Mouse (Mus musculus): ENCODE results near the gene BC048403.
"Not testable (repeated sequence)": the region's sequence is repeated elsewhere in the genome, so short reads cannot be mapped to it uniquely, and the experiment has no call there.

The BC048403 gene

GRCm38 (mm10) chr10:121756677-121757076 is 16.9 kb downstream of the BC048403 start:
- DNase-seq (ENCODE audit: low spot score in 2 of 2), result no peak

- no peak for DNase-seq (ENCODE audit: low spot score in 2 of 2)
These were observed 19.4 kb downstream of the BC048403 start for GRCm38 (mm10) chr10:121759095-121759494.

- no peak for DNase-seq (ENCODE audit: low spot score in 2 of 2)
These were observed 22.4 kb downstream of the BC048403 start for GRCm38 (mm10) chr10:121762141-121762540.

- no peak for DNase-seq (ENCODE audit: low spot score in 2 of 2)
These were observed 23.5 kb downstream of the BC048403 start for GRCm38 (mm10) chr10:121763191-121763590.

GRCm38 (mm10) chr10:121764469-121765173 is 24.9 kb downstream of the BC048403 start:
- DNase-seq (ENCODE audit: low spot score in 2 of 2), result no peak

- no peak for DNase-seq (ENCODE audit: low spot score in 2 of 2)
These were observed 25.7 kb downstream of the BC048403 start for GRCm38 (mm10) chr10:121765174-121766057.

GRCm38 (mm10) chr10:121767295-121767694 is 27.6 kb downstream of the BC048403 start:
- not testable (repeated sequence) for DNase-seq (ENCODE audit: low spot score in 2 of 2)

- DNase-seq (ENCODE audit: low spot score in 2 of 2), result no peak
These were observed 30.0 kb downstream of the BC048403 start for GRCm38 (mm10) chr10:121769711-121770110.

- DNase-seq (ENCODE audit: low spot score in 2 of 2), result no peak
These were observed 31.2 kb downstream of the BC048403 start for GRCm38 (mm10) chr10:121770624-121771577.

GRCm38 (mm10) chr10:121773813-121774212 is 34.1 kb downstream of the BC048403 start:
- DNase-seq (ENCODE audit: low spot score in 2 of 2), result no peak

GRCm38 (mm10) chr10:121775990-121776389 is 36.3 kb downstream of the BC048403 start:
- DNase-seq (ENCODE audit: low spot score in 2 of 2), result no peak

GRCm38 (mm10) chr10:121781159-121781558 is 41.4 kb downstream of the BC048403 start:
- DNase-seq (ENCODE audit: low spot score in 2 of 2), result no peak

GRCm38 (mm10) chr10:121788536-121788935 is 48.8 kb downstream of the BC048403 start:
- DNase-seq (ENCODE audit: low spot score in 2 of 2), result no peak

- peak in 1 of 2 experiments; percentile 29 for DNase-seq (ENCODE audit: low spot score in 2 of 2)
These were observed 50.3 kb downstream of the BC048403 start for GRCm38 (mm10) chr10:121790078-121790477.

- peak in 1 of 2 experiments; percentile 57 for DNase-seq (ENCODE audit: low spot score in 2 of 2)
These were observed 52.9 kb downstream of the BC048403 start for GRCm38 (mm10) chr10:121792661-121793060.

GRCm38 (mm10) chr10:121794486-121794885 is 54.7 kb downstream of the BC048403 start:
- no peak for DNase-seq (ENCODE audit: low spot score in 2 of 2)

GRCm38 (mm10) chr10:121796027-121796802 is 56.5 kb downstream of the BC048403 start:
- DNase-seq (ENCODE audit: low spot score in 2 of 2), result no peak

GRCm38 (mm10) chr10:121800041-121800440 is 60.3 kb downstream of the BC048403 start:
- DNase-seq (ENCODE audit: low spot score in 2 of 2), result no peak

All from urinary bladder, postnatal 4 days (tissue).